Mouse (Mus musculus) lung, adult 2 months (tissue): Measurements from ENCODE around the gene Arid3c. TPM values are rescaled to one million over a fixed set of nuclear protein-coding genes. Genes with fewer than 3 reads are reported as not detected.
"Not testable (repeated sequence)": the region's sequence is repeated elsewhere in the genome, so short reads cannot be mapped to it uniquely, and the experiment has no call there.

Experiments used
- DNase-seq: peaks from one replicate; pipeline ENCODE4 v3.0.0; 2022
- H3K4me1 ChIP-seq: fragments of 200-500 bp; 2 replicates; pipeline ENCODE4 v1.6.1; 2011; ENCODE audit warnings: low read length; ENCODE audit not compliant: control insufficient read depth, insufficient read depth
- H3K4me3 ChIP-seq: fragments of 200-500 bp; replicated peaks from 2 replicates; pipeline ENCODE3; 2011; ENCODE audit warnings: low read depth, mild to moderate bottlenecking, control low read depth, low read length; ENCODE audit errors: extremely low read depth
- CTCF ChIP-seq: fragments of 200-500 bp; IDR thresholded peaks from 2 replicates; pipeline ENCODE4 v1.5.1; 2011; ENCODE audit warnings: mild to moderate bottlenecking, low read length, control low read depth; ENCODE audit not compliant: insufficient read depth
- POLR2A ChIP-seq: fragments of 200-500 bp; IDR thresholded peaks from 2 replicates; pipeline ENCODE4 v1.6.1; 2011; ENCODE audit warnings: low read depth, mild to moderate bottlenecking, control low read depth, low read length, borderline replicate concordance; ENCODE audit errors: extremely low read depth
- WGBS: fragments of 180-500 bp; shearing (Covaris S2); methylation state at CpG from one replicate; pipeline ENCODE4 v1.1.7; 2018; 5-methylcytosine and 5-hydroxymethylcytosine counted together
- polyA plus RNA-seq: library from polyadenylated mRNA; depleted of rRNA; stranded (reverse); fragments of >200 nt; gene quantifications from 2 replicates; pipeline ENCODE4 v1.2.3, GENCODE M21; 2012; rRNA removed

Arid3c gene
- not detected in 2 replicates for polyA plus RNA-seq

DNA sequence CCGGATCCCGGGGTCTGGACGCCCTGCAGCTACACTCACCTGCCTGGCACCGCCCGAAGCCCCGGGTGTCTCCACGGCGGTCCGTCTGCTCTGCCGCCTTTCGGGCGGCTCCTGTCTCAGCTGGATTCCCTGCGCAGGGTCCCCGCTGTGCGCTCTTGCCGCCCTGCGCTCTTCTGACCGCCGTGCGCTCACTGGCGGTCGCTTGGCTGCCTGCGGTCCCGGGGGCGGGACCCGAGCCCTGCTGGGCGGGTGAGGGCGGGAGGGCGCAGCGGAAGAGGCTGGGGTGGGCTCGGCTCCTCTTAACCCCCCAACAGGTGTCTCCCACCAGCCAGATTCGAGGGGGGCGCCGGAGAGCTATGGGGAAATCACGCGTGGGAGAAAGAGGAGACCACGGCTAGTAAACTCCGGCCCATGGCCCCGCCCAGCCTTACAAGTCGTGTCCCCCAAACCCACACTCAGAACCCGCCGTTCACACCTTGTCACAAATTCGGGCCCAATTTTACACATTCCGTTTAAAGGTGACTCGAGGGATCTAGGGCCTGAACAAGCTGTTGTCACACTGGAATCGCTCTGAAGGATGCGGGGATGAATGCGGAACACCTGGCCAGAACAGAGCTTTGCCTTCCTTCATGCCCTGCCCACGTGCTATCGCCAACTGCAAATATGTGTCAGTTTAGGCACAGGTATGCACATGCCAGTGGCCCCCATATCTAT, at the start of gene Arid3c:
TSS of gene Arid3c (minus strand) at position 91 of the 714 bp plus-strand sequence.
- 3% methylated on average over 50 of the region's 50 CpGs for WGBS
- DNase-seq, result no peak
- TF ChIP-seq POLR2A (no peak), CTCF (no peak)
- H3K4me1 ChIP-seq, result no peaks in the 10 kb centered on the region
- H3K4me3 ChIP-seq, result no peak within 1 kb of the TSS

- DNase-seq, H3K4me1 ChIP-seq, H3K4me3 ChIP-seq: not testable (repeated sequence)
- 83% methylated on average over 1 of the region's 1 CpGs for whole genome bisulfite sequencing
These were observed 44.9 kb upstream of the Arid3c start for GRCm38 (mm10) chr4:41775840-41776239.

GRCm38 (mm10) chr4:41774506-41774905, 43.6 kb upstream of the Arid3c start:
- DNase-seq, H3K4me1 ChIP-seq, H3K4me3 ChIP-seq: not testable (repeated sequence)
- 64% methylated on average over 3 of the region's 3 CpGs for WGBS

DNA sequence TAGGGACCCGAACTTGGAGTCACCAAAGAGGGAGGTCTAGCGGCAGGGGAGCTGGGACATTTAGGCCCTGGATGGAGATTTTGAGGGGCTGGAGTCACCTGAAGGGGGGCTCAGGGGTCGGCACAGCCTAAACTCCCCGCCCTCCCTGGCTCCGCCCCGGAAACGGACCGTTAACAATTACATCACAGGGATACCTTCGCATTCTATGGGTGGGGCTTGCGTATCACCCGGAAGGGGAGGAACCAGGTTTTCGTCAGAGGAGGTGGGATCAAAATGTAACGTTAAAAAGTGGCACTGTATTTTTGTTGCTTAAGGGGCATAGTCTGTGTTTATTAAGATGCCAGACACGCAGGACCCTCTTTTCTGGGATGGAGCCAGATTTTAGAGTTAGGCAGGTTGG, 43.1 kb upstream of the Arid3c start, which contains the start of gene Ccl27a:
TSS of gene Ccl27a (minus strand) at position 246 of the 400 bp plus-strand sequence.
- peak; percentile 85 for DNase-seq
- peak within 1 kb of the TSS; percentile 63 for H3K4me3 ChIP-seq
- H3K4me1 ChIP-seq, result not testable (repeated sequence)
- 2% methylated on average over 12 of the region's 14 CpGs for WGBS

DNA sequence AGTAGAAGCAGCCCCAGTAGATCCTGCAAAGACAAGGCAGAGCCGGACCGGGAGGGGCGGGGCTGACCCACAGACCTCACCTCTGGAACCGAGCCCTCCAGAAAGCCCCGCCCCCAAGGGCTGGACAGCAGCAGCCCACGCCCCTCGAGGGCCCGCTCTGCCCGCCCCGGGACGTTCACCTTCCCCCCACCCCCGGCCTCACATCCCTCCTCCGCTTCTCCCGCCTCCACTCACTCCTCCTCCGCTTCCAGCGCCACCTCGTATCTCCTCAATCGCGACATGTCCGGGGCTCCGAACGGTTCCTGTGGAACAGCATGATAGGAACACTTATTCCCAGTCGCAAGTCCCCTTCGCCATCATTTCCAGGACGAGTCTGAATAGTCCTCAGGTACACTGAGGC, 42.6 kb upstream of the Arid3c start:
- TF ChIP-seq POLR2A, result peak; percentile 57; the same call in 1 of the 2 replicates
- not testable (repeated sequence) for H3K4me1 ChIP-seq
- H3K4me3 ChIP-seq, result peak overlapping the region; percentile 63
- 2% methylated on average over 23 of the region's 25 CpGs for WGBS
- peak; percentile 81 for DNase-seq

DNA sequence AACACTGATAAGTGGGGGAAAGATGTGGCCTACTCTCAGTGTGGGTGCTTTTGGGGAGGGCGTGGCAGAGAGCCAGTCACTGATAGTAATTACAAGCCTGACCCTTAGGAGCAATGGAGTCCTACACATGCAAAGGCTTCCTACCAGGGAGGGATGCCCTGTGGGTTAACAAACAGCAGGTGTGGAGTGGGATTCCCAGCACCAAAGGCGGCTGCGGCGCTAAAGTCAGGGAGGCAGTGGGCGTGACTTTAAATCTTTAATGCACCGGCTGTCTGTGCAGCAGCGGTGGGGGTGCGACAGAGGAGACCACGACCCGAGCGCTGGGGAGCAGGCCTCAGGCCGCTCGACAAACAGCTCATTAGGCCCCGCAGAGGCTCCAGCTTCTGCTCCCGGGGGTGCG, 42.0 kb upstream of the Arid3c start:
- H3K4me1 ChIP-seq, DNase-seq: not testable (repeated sequence)
- 13% methylated on average over 7 of the region's 16 CpGs for WGBS
- H3K4me3 ChIP-seq, result peak overlapping the region; percentile 28

DNA sequence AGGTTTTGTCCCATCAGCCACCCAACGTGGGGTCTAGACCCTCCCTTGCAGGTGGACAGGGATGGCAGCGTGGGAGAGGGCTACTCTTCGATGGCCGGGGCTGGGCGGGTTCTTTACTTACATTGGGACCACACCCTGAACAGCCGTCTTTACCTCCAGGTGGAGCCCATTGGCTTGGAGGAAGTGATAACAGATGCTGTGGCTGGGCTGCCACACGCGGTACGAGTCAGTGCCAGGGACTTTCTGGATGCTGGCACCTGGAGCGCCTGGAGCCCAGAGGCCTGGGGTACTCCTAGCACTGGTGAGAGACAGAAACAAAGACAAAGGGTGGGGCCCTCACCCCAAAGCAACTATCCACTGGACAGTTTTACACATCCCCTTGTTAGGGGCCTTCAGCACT, 36.4 kb upstream of the Arid3c start:
- not testable (repeated sequence) for DNase-seq, H3K4me1 ChIP-seq, H3K4me3 ChIP-seq
- 78% methylated on average over 10 of the region's 10 CpGs for WGBS

- H3K4me3 ChIP-seq, DNase-seq, H3K4me1 ChIP-seq: not testable (repeated sequence)
- WGBS, result 64% methylated on average over 4 of the region's 6 CpGs
These were observed 32.2 kb upstream of the Arid3c start for GRCm38 (mm10) chr4:41763176-41763575.

GRCm38 (mm10) chr4:41762688-41763114, 31.8 kb upstream of the Arid3c start:
- not testable (repeated sequence) for H3K4me1 ChIP-seq, H3K4me3 ChIP-seq, DNase-seq
- 57% methylated on average over 8 of the region's 8 CpGs for WGBS

DNA sequence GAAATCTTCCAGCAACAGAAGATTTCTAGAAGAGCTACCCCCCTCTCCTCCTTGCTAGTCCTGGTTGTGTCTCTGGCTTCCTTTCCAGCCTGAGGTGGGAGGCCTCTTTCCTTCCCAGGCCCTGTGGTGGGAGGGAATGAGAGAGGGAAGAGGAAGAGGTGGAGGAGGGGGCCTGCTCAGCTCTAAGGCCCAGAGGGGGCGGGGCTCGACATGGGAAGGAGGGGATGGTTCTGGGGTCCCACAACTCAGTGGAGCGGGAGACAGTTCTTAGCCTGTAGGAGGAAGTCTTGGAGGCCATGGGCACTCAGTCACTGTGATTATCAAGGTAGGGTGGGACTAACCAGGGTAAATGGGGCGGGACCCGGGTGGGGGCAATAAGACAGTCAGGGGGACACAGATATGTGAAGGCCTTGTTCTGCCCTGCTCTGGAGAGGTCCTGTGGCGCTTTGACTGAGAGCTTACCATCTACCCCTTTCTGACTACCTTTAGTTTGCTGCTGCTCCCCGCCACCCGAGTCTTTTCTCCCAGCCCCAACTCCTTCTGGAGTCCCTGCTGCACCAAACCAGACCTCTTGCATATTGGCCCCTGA, 31.3 kb upstream of the Arid3c start:
- H3K4me3 ChIP-seq, result no peak overlapping the region
- no peak for DNase-seq
- peaks cover 8% of the 10 kb centered on the region; the same call in 1 of the 2 replicates for H3K4me1 ChIP-seq
- WGBS, result 62% methylated on average over 8 of the region's 8 CpGs
- no peak for TF ChIP-seq POLR2A
- TF ChIP-seq CTCF, result no peak

DNA sequence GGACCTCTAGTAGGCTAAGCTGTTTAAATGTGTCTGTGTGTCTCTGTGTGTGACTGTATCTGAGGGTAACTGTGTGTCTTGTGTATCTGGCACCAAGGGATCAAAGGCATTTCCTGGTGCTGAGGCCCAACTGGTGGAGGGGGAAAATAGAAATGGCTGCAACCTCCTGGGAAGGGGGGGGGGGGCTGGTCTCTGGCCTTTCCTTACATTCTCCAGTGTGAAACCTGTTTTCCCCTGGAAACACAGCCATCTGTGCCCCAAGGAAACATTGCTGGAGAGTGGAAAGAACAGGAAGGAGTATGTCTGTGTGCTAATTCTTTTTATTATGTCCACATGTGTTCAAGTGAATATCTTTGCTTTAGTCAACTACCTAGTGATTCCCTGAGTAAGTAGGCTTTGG, 30.7 kb upstream of the Arid3c start:
- peaks cover 8% of the 10 kb centered on the region; the same call in 1 of the 2 replicates for H3K4me1 ChIP-seq
- TF ChIP-seq CTCF (no peak), POLR2A (no peak)
- H3K4me3 ChIP-seq, result peak overlapping the region; percentile 21
- DNase-seq, result no peak
